Mouse (Mus musculus): Measurements from ENCODE around the gene 1700025C18Rik. TPM values are rescaled to one million over a fixed set of nuclear protein-coding genes. Genes with fewer than 3 reads are reported as not detected.

Gene 1700025C18Rik
- polyA plus RNA-seq, 1 experiment: not detected

DNA sequence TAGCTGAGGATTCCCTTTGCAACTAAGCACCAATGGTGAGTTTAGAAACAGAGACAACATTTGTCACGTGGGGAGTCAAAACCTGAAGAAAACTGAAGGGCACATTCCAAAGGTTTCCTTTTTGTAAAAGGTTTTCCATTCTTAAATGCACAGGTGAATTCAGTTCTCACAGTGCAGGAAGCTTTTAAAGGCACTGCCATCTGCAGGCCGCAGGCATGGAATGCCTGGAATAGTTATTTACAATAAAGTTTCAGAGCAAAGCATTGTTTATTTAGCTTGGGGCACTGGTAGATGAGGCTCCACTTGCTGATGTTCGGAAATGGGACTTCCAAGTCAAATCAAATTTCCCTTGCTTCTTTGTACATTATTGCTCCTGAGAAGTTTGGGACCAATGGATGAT is 58.0 kb downstream of the 1700025C18Rik start:
- Histone ChIP-seq H3K27ac (ENCODE audit: insufficient read depth, low read length) (no peak overlapping the region), H3K4me3 (ENCODE audit: insufficient read depth, low read length) (no peak overlapping the region; the same call in 1 of the 2 replicates), H3K4me1 (ENCODE audit: control insufficient read depth, insufficient read depth, low read length) (peaks cover 4% of the 10 kb centered on the region; the same call in 1 of the 2 replicates)
- TF ChIP-seq CTCF (IDR thresholded peaks at IDR 0.05; ENCODE audit: extremely low read depth, insufficient read depth, low read length): peak; percentile 39; the same call in 1 of the 2 replicates
- TF ChIP-seq POLR2A (IDR thresholded peaks at IDR 0.05; ENCODE audit: extremely low read depth, insufficient read depth, low read length): no peak

Other genes starting within 250 kb of the 1700025C18Rik start
- gene Pltp, start 233.0 kb downstream of the 1700025C18Rik start, polyA plus RNA-seq (2012; rRNA removed): 172 and 186 TPM in 2 replicates
- gene Pcif1, start 211.4 kb downstream of the 1700025C18Rik start, polyA plus RNA-seq (2012; rRNA removed): 39.1 and 41.7 TPM in 2 replicates
- gene Zfp335, start 179.0 kb downstream of the 1700025C18Rik start, polyA plus RNA-seq (2012; rRNA removed): 29.1 and 30.2 TPM in 2 replicates
- gene Mmp9, start 150.0 kb downstream of the 1700025C18Rik start, polyA plus RNA-seq (2012; rRNA removed): 1.1 and 1.5 TPM in 2 replicates
- gene Slc12a5, start 129.9 kb downstream of the 1700025C18Rik start, polyA plus RNA-seq (2012; rRNA removed): 396 and 421 TPM in 2 replicates
- 48.0 and 53.1 TPM in 2 replicates for gene Ncoa5, start 55.9 kb downstream of the 1700025C18Rik start, polyA plus RNA-seq (2012; rRNA removed)
- gene Cd40, start 35.1 kb downstream of the 1700025C18Rik start, polyA plus RNA-seq (2012; rRNA removed): 2.0 TPM in 2 replicates
- 21.8 and 22.8 TPM in 2 replicates for gene Cdh22, start 144.1 kb upstream of the 1700025C18Rik start, polyA plus RNA-seq (2012; rRNA removed)
- 53.6 and 56.1 TPM in 2 replicates for gene Slc35c2, start 197.1 kb upstream of the 1700025C18Rik start, polyA plus RNA-seq (2012; rRNA removed)
- 139 and 153 TPM in 2 replicates for gene Elmo2, start 235.7 kb upstream of the 1700025C18Rik start, polyA plus RNA-seq (2012; rRNA removed)

Data from cortical plate, adult 2 months (tissue).